Mouse (Mus musculus) spleen, adult 2 months (tissue): ENCODE data around the gene Adgrf1. TPM values are rescaled to one million over a fixed set of nuclear protein-coding genes. Genes with fewer than 3 reads are reported as not detected.

Source experiments
- DNase-seq, 2 experiments: peaks; one replicate each; pipeline versions ENCODE4 v3.0.0 to v3.0.0-alpha.2; 2012 to 2021; ENCODE audit warnings: low spot score in 2 of 2, low read depth in 1 of 2
- H3K27ac ChIP-seq: fragments of 200-500 bp; 2 replicates; pipeline ENCODE4 v1.5.1; 2012; ENCODE audit warnings: low read length, inconsistent platforms; ENCODE audit not compliant: insufficient read depth
- H3K27me3 ChIP-seq: fragments of 200-500 bp; 2 replicates; pipeline ENCODE4 v1.6.1; 2012; ENCODE audit warnings: mild to moderate bottlenecking, moderate library complexity, low read length, inconsistent platforms; ENCODE audit not compliant: control insufficient read depth, insufficient read depth
- H3K36me3 ChIP-seq: fragments of 200-500 bp; 2 replicates; pipeline ENCODE4 v1.6.1; 2012; ENCODE audit warnings: mild to moderate bottlenecking, low read length, inconsistent platforms; ENCODE audit not compliant: control insufficient read depth, insufficient read depth
- H3K4me1 ChIP-seq: fragments of 200-500 bp; 2 replicates; pipeline ENCODE4 v1.6.1; 2011; ENCODE audit warnings: inconsistent platforms; ENCODE audit not compliant: control insufficient read depth, insufficient read depth, insufficient read length
- H3K4me3 ChIP-seq: fragments of 200-500 bp; 2 replicates; pipeline ENCODE4 v1.5.1; 2011; ENCODE audit warnings: mild to moderate bottlenecking, inconsistent platforms; ENCODE audit not compliant: insufficient read depth, insufficient read length; ENCODE audit errors: extremely low read depth
- CTCF ChIP-seq: fragments of 200-500 bp; IDR thresholded peaks from 2 replicates; pipeline ENCODE4 v1.5.1; 2011; ENCODE audit warnings: mild to moderate bottlenecking, inconsistent platforms; ENCODE audit not compliant: insufficient read depth, insufficient read length, insufficient replicate concordance; ENCODE audit errors: extremely low read depth
- POLR2A ChIP-seq: fragments of 200-500 bp; IDR thresholded peaks from 2 replicates; pipeline ENCODE4 v1.6.1; 2011; ENCODE audit warnings: low read depth, low read length, inconsistent platforms
- WGBS: fragments of 180-500 bp; shearing (Covaris S2); methylation state at CpG from one replicate; pipeline ENCODE4 v1.1.7; 2018; 5-methylcytosine and 5-hydroxymethylcytosine counted together
- polyA plus RNA-seq: library from polyadenylated mRNA; depleted of rRNA; stranded (reverse); fragments of >200 nt; gene quantifications from 2 replicates; pipeline ENCODE4 v1.2.3, GENCODE M21; 2012

Adgrf1 gene
- polyA plus RNA-seq, 1 experiment: not detected

GRCm38 (mm10) chr17:43359826-43360619 is 89.9 kb downstream of the Adgrf1 start, which contains the start of gene Adgrf5:
Gene Adgrf5, plus strand, starts transcription at chr17:43360451.
- Histone ChIP-seq H3K27me3 (peaks cover 2% of the 10 kb centered on the region; the same call in 1 of the 2 replicates), H3K27ac (no peak within 1 kb of the TSS), H3K4me1 (no peaks in the 10 kb centered on the region), H3K36me3 (no peaks in the 10 kb centered on the region), H3K4me3 (no peak within 1 kb of the TSS; the same call in 1 of the 2 replicates)
- WGBS: 16% methylated on average over 16 of the region's 16 CpGs
- no peak for TF ChIP-seq CTCF
- TF ChIP-seq POLR2A: no peak
- DNase-seq: no peak

- Histone ChIP-seq H3K36me3 (no peaks in the 10 kb centered on the region), H3K4me3 (no peak overlapping the region), H3K27ac (no peak overlapping the region), H3K27me3 (peaks cover 2% of the 10 kb centered on the region; the same call in 1 of the 2 replicates), H3K4me1 (no peaks in the 10 kb centered on the region)
- WGBS: 33% methylated on average over 11 of the region's 11 CpGs
- DNase-seq: no peak
- no peak for TF ChIP-seq CTCF
- TF ChIP-seq POLR2A: no peak
These were observed 90.9 kb downstream of the Adgrf1 start for GRCm38 (mm10) chr17:43361021-43361420.

GRCm38 (mm10) chr17:43362362-43362761 is 92.2 kb downstream of the Adgrf1 start:
- Histone ChIP-seq H3K4me3 (no peak overlapping the region), H3K27me3 (peaks cover 2% of the 10 kb centered on the region; the same call in 1 of the 2 replicates), H3K27ac (no peak overlapping the region), H3K36me3 (no peaks in the 10 kb centered on the region), H3K4me1 (no peaks in the 10 kb centered on the region)
- TF ChIP-seq CTCF (no peak), POLR2A (no peak)
- 83% methylated on average over 11 of the region's 11 CpGs for WGBS
- no peak for DNase-seq

GRCm38 (mm10) chr17:43362881-43363280 is 92.8 kb downstream of the Adgrf1 start:
- 79% methylated on average over 6 of the region's 6 CpGs for WGBS
- Histone ChIP-seq H3K4me3 (no peak overlapping the region), H3K27ac (no peak overlapping the region), H3K36me3 (no peaks in the 10 kb centered on the region), H3K4me1 (no peaks in the 10 kb centered on the region), H3K27me3 (peaks cover 2% of the 10 kb centered on the region; the same call in 1 of the 2 replicates)
- TF ChIP-seq CTCF (no peak), POLR2A (no peak)
- no peak for DNase-seq

GRCm38 (mm10) chr17:43363921-43364320 is 93.8 kb downstream of the Adgrf1 start:
- H3K27me3 ChIP-seq: peaks cover 2% of the 10 kb centered on the region; the same call in 1 of the 2 replicates
- H3K36me3 ChIP-seq: no peaks in the 10 kb centered on the region
- no peak for DNase-seq

GRCm38 (mm10) chr17:43365297-43365696 is 95.2 kb downstream of the Adgrf1 start:
- no peaks in the 10 kb centered on the region for H3K36me3 ChIP-seq
- H3K4me3 ChIP-seq: no peak overlapping the region
- H3K27ac ChIP-seq: no peak overlapping the region
- WGBS: 77% methylated on average over 6 of the region's 6 CpGs
- H3K27me3 ChIP-seq: peaks cover 2% of the 10 kb centered on the region; the same call in 1 of the 2 replicates
- H3K4me1 ChIP-seq: no peaks in the 10 kb centered on the region; the same call in 1 of the 2 replicates
- no peak for DNase-seq
- TF ChIP-seq POLR2A (no peak), CTCF (no peak)

More at GRCm38 (mm10) chr17:43363921-43364320, 93.8 kb downstream of the Adgrf1 start:
- H3K4me3 ChIP-seq: no peak overlapping the region
- no peak overlapping the region for H3K27ac ChIP-seq
- 79% methylated on average over 6 of the region's 6 CpGs for WGBS
- TF ChIP-seq CTCF (no peak), POLR2A (no peak)
- no peaks in the 10 kb centered on the region; the same call in 1 of the 2 replicates for H3K4me1 ChIP-seq
